Mouse (Mus musculus): ENCODE results near the gene Ginm1.

DNA sequence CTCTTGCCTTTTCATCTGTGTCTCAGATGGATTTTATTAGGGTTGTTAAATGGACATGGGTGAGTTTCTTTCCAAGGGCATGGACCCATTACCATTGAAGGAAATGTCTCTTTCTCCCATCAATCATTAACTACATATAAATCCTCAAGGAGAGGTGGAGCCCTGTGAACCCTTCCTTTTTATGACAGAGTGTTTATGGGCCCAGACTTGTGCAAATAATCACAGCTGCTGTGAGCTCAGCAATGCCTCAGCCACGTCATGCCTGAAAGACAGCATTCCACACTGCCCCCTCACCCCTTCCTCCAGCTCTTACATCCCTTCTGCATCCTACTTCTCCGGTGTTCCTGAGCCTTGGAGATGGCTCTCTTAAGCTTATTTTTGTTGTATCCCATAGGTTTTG is 5.3 kb downstream of the Ginm1 start:
- TF ChIP-seq POLR2A (IDR thresholded peaks at IDR 0.05; ENCODE audit: borderline replicate concordance, low read depth, low read length) (no peak), CTCF (IDR thresholded peaks at IDR 0.05; ENCODE audit: low read depth, low read length) (no peak)

Measured in bone marrow macrophage, adult 2 months (primary cell).